Mouse (Mus musculus): ENCODE measurements around the gene Lifr. TPM values are rescaled to one million over a fixed set of nuclear protein-coding genes. Genes with fewer than 3 reads are reported as not detected.

Lifr gene
- polyA plus RNA-seq, 1 experiment from 2014 or later, result 18.8 TPM

GRCm38 (mm10) chr15:7194748-7195221 lies 104.4 kb downstream of the Lifr start:
- Histone ChIP-seq H3K36me3 (peaks cover 15% of the 10 kb centered on the region), H3K4me1 (peaks cover 30% of the 10 kb centered on the region), H3K4me2 (no peak overlapping the region), H3K9me3 (replicated peaks) (no peaks in the 10 kb centered on the region), H3K27me3 (replicated peaks) (no peaks in the 10 kb centered on the region), H3K4me3 (replicated peaks) (no peak overlapping the region), H3K27ac (replicated peaks) (peak overlapping the region; percentile 64), H3K9ac (replicated peaks) (no peak overlapping the region)
- ATAC-seq (ENCODE audit: low FRiP score), result peak; percentile 85
- 24% methylated on average over 6 of the region's 6 CpGs for WGBS

DNA sequence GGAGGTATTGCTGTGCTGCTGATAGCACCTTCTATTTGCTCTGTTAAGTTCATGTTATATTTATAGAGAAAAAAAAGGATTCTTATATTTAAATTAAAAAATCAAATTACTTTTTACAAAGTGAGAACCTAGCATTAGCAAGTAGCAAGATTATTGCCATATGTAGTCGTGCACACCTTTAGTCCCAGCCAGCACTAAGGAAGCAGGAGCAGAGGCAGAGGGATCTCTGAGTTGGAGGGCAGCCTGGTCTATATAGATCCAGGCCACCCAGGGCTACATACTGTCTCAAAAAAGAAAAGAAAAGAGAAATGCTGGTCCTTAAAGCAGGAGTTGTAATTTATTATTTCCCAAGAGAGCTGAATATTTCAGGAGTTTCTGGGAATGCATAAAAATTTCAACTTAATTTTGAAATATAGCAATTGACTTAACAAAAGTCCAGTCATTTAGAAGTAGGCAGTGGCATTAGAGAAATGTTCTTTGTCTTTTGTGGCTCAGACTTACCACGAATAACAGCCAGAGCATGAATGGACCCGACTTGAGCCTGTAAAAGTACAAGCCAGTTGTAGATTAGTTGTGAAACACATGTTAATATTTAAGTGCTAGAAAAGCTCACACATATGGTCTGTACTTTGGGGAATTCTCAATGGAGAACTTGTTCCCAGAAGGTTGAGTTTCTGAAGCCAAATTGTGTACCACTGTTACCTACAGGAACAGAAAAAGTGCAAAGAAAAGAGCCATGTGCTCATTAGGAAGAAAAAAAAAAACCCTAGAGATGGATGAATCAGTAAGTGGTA lies 107.4 kb downstream of the Lifr start:
- Histone ChIP-seq H3K9me3 (replicated peaks) (no peaks in the 10 kb centered on the region), H3K27ac (replicated peaks) (peak overlapping the region; percentile 33; the same call in 1 of the 2 replicates), H3K4me1 (peaks cover 43% of the 10 kb centered on the region), H3K36me3 (no peaks in the 10 kb centered on the region), H3K4me3 (replicated peaks) (no peak overlapping the region), H3K9ac (replicated peaks) (no peak overlapping the region), H3K4me2 (no peak overlapping the region), H3K27me3 (replicated peaks) (no peaks in the 10 kb centered on the region)
- no peak for ATAC-seq (ENCODE audit: low FRiP score)
- 59% methylated on average over 3 of the region's 3 CpGs for WGBS

DNA sequence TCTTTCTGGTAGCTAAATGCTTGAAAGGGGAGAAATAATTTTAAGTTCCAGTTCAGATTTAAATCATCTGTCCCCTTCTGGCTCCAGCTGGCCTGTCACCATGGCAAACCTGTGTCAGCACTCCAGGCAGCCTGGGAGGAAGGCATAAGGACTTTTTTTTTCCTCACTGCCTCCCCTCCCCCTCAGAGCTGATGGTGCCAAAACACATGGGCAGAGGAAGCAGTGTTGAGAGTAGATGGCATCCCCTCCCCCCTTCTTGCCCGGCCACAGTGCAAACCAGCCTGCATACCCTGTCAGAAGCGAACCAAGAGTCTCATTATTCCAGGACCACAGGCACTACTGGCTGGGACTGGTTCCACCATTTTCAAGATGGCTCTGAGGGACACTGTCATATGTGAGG lies 108.4 kb downstream of the Lifr start:
- 7% methylated on average over 2 of the region's 2 CpGs for WGBS
- Histone ChIP-seq H3K36me3 (no peaks in the 10 kb centered on the region), H3K4me1 (peaks cover 38% of the 10 kb centered on the region), H3K4me3 (replicated peaks) (no peak overlapping the region), H3K9me3 (replicated peaks) (no peaks in the 10 kb centered on the region), H3K27ac (replicated peaks) (peak overlapping the region; percentile 24), H3K27me3 (replicated peaks) (no peaks in the 10 kb centered on the region), H3K4me2 (no peak overlapping the region), H3K9ac (replicated peaks) (no peak overlapping the region)
- peak; percentile 74 for ATAC-seq (ENCODE audit: low FRiP score)

DNA sequence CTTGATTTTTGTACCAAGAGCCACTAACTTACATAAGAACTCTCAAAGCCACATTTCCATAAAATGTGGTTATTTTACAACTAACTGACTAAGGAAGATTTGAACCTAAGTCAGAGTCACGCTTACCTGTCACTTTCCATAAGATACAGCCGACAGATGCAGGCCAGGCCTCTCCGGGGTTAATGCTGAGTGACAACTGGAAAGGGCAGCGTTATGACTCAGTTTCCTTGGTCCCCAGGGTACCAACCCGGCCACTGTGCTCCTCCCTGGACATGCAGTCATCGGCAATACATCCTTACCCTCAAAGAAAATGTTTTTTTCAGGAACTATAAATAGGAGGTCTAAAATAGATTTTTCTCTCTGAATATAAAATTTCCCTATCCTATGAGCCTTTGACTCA lies 109.9 kb downstream of the Lifr start:
- Histone ChIP-seq H3K4me3 (replicated peaks) (no peak overlapping the region), H3K27ac (replicated peaks) (no peak overlapping the region), H3K36me3 (no peaks in the 10 kb centered on the region), H3K4me1 (peaks cover 32% of the 10 kb centered on the region), H3K27me3 (replicated peaks) (no peaks in the 10 kb centered on the region), H3K9ac (replicated peaks) (no peak overlapping the region), H3K4me2 (no peak overlapping the region), H3K9me3 (replicated peaks) (no peaks in the 10 kb centered on the region)
- WGBS, result 74% methylated on average over 6 of the region's 6 CpGs
- ATAC-seq (ENCODE audit: low FRiP score), result no peak

DNA sequence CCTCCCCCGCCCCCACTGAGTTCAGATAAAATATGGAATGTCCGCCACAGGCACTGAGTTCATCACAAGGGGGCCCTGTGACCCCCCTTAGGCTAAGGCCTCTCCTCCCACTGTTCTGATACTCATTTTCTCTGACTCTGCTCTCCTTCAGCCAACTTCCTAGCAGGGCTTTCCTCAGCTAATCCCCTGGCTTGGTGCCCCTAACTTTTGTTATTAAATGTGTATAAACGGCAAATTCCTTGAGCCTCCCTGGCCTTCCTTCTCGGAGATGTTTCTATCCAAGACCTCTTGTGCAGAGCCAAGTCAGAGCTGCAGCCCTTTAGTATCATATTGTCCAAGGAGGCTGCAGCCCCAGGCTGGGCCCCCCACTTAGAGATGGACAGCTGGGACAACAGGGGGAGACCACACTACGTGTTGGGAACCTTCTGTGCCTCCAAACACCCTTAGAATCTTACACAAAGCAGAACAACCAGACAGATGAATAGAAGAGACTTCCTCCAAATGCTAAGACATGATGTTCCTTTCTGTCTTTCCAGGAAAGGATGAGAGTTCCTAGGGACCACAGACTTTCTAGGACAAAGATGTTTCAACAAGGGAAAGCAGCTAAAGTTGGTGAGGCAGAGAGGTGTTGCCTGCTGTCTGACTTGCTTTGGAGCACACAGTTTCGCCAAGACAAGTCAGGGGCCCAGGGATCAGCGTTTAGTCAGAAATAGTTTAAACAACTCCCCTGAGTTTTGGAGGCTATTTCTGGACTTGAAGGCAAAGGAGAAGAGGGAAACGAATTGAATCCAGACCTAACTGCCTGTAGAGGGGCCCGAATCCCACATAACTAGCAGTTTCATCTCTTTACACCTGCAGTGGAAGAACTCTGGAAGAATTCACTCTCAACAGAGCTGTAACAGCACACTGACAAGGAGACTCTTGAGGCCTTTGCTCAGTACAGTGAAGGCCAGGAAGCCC lies 111.3 kb downstream of the Lifr start:
- Histone ChIP-seq H3K9me3 (replicated peaks) (no peaks in the 10 kb centered on the region), H3K4me2 (no peak overlapping the region), H3K27ac (replicated peaks) (no peak overlapping the region; the same call in 1 of the 2 replicates), H3K27me3 (replicated peaks) (no peaks in the 10 kb centered on the region), H3K4me3 (replicated peaks) (no peak overlapping the region), H3K36me3 (no peaks in the 10 kb centered on the region), H3K4me1 (peaks cover 32% of the 10 kb centered on the region; the same call in 1 of the 2 replicates), H3K9ac (replicated peaks) (no peak overlapping the region)
- no peak for ATAC-seq (ENCODE audit: low FRiP score)
- WGBS, result 63% methylated on average over 9 of the region's 9 CpGs

DNA sequence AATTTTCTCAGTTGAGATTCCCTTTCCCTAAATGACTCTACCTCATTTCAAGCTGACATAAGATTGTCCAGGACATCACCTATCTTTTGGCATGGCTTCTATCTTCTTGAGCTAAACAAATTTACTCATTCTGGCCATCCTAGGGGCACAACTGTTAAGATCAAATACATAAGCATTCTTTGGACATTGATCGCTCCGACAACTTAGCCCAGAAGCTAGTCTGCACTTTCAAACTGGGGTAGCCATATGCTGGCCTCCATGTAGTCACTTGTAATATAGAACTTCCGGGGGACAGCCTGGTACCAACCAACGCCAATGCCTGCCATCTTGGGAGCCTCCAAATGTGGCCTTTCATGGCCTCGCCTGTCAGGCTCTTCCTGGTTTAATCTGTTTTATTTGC lies 112.6 kb downstream of the Lifr start:
- ATAC-seq (ENCODE audit: low FRiP score), result no peak

GRCm38 (mm10) chr15:7203606-7204330 lies 113.4 kb downstream of the Lifr start:
- no peak for ATAC-seq (ENCODE audit: low FRiP score)
- no peak overlapping the region for H3K4me3 ChIP-seq (replicated peaks)
- 74% methylated on average over 9 of the region's 9 CpGs for WGBS

More for the DNA sequence above, 112.6 kb downstream of the Lifr start:
- Histone ChIP-seq H3K9ac (replicated peaks) (no peak overlapping the region), H3K9me3 (replicated peaks) (no peaks in the 10 kb centered on the region), H3K27me3 (replicated peaks) (no peaks in the 10 kb centered on the region), H3K27ac (replicated peaks) (no peak overlapping the region; the same call in 1 of the 2 replicates), H3K4me3 (replicated peaks) (no peak overlapping the region), H3K4me2 (no peak overlapping the region), H3K4me1 (peaks cover 31% of the 10 kb centered on the region; the same call in 1 of the 2 replicates), H3K36me3 (no peaks in the 10 kb centered on the region)
- 87% methylated on average over 5 of the region's 5 CpGs for WGBS

DNA sequence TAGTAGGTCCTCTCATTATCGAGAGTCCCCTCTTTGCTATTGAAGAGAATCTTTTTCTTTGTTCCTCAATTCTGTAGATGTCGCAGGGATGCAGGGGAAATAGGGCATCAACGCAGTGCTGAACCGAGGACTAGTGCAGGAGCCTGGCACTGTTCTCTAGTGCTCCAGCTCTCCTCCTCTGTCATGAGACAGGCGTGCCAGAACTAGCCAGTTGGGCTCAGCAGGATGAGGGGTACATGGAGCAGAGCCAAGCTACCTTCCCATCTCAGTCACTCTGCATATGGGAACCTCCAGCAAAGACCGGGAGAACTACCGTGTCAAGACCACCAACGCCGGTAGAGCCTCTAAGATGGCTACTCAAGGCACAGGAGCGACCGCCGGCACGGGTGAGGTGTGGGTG lies 114.5 kb downstream of the Lifr start:
- H3K4me1 ChIP-seq, result peaks cover 17% of the 10 kb centered on the region; the same call in 1 of the 2 replicates
- H3K9ac ChIP-seq (replicated peaks), result no peak overlapping the region
- ATAC-seq (ENCODE audit: low FRiP score), result peak; percentile 43; the same call in 1 of the 2 replicates
- H3K27ac ChIP-seq (replicated peaks), result no peak overlapping the region
- H3K4me3 ChIP-seq (replicated peaks), result no peak overlapping the region
- H3K9me3 ChIP-seq (replicated peaks), result no peaks in the 10 kb centered on the region
- 59% methylated on average over 13 of the region's 13 CpGs for WGBS
- H3K36me3 ChIP-seq, result no peaks in the 10 kb centered on the region
- no peak overlapping the region for H3K4me2 ChIP-seq
- H3K27me3 ChIP-seq (replicated peaks), result no peaks in the 10 kb centered on the region

More at GRCm38 (mm10) chr15:7203606-7204330, 113.4 kb downstream of the Lifr start:
- H3K4me2 ChIP-seq, result no peak overlapping the region
- no peak overlapping the region for H3K9ac ChIP-seq (replicated peaks)
- no peaks in the 10 kb centered on the region for H3K27me3 ChIP-seq (replicated peaks)
- no peak overlapping the region; the same call in 1 of the 2 replicates for H3K27ac ChIP-seq (replicated peaks)
- no peaks in the 10 kb centered on the region for H3K9me3 ChIP-seq (replicated peaks)
- H3K4me1 ChIP-seq, result peaks cover 26% of the 10 kb centered on the region; the same call in 1 of the 2 replicates
- H3K36me3 ChIP-seq, result no peaks in the 10 kb centered on the region

GRCm38 (mm10) chr15:7206110-7206509 lies 115.7 kb downstream of the Lifr start:
- Histone ChIP-seq H3K4me3 (replicated peaks) (no peak overlapping the region), H3K4me2 (no peak overlapping the region), H3K36me3 (no peaks in the 10 kb centered on the region), H3K27me3 (replicated peaks) (no peaks in the 10 kb centered on the region), H3K27ac (replicated peaks) (no peak overlapping the region), H3K9ac (replicated peaks) (no peak overlapping the region), H3K9me3 (replicated peaks) (no peaks in the 10 kb centered on the region), H3K4me1 (peaks cover 16% of the 10 kb centered on the region; the same call in 1 of the 2 replicates)
- 57% methylated on average over 5 of the region's 5 CpGs for WGBS
- no peak for ATAC-seq (ENCODE audit: low FRiP score)

DNA sequence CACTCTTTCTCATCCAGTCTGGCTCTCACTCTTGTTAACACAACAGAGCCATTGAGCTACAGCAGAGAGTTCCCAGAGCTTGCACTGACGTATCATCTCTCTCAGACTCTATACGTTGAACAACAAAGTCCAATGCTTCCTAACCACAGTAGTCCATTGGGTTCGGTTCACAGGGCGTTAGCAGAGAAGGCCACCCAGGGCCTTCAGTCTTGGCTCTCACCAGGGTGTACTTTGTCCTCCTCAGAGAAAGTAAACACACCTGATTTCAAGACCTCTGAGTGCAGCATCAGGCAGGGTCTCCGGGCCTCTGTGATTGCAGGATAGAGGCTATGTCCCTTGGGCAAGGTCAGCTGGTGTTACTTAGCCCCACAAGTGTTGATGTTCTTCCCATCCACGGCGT lies 116.9 kb downstream of the Lifr start:
- no peaks in the 10 kb centered on the region for H3K9me3 ChIP-seq (replicated peaks)
- no peak overlapping the region for H3K4me2 ChIP-seq
- no peak overlapping the region for H3K9ac ChIP-seq (replicated peaks)
- H3K4me1 ChIP-seq, result peaks cover 6% of the 10 kb centered on the region; the same call in 1 of the 2 replicates
- 88% methylated on average over 7 of the region's 7 CpGs for WGBS
- H3K4me3 ChIP-seq (replicated peaks), result no peak overlapping the region
- H3K27ac ChIP-seq (replicated peaks), result no peak overlapping the region
- ATAC-seq (ENCODE audit: low FRiP score), result no peak
- H3K27me3 ChIP-seq (replicated peaks), result no peaks in the 10 kb centered on the region
- H3K36me3 ChIP-seq, result no peaks in the 10 kb centered on the region

GRCm38 (mm10) chr15:7208180-7208579 lies 117.8 kb downstream of the Lifr start:
- Histone ChIP-seq H3K4me1 (0 out of 2 replicates have a peak, but pooled peaks cover 4% of the 10 kb centered on the region), H3K9me3 (replicated peaks) (no peaks in the 10 kb centered on the region), H3K27me3 (replicated peaks) (no peaks in the 10 kb centered on the region), H3K4me2 (no peak overlapping the region), H3K27ac (replicated peaks) (no peak overlapping the region), H3K36me3 (no peaks in the 10 kb centered on the region), H3K4me3 (replicated peaks) (no peak overlapping the region), H3K9ac (replicated peaks) (no peak overlapping the region)
- ATAC-seq (ENCODE audit: low FRiP score), result no peak
- WGBS, result 80% methylated on average over 9 of the region's 9 CpGs
